Mouse (Mus musculus) cerebral cortex, adult 2 months (tissue): ENCODE results near the gene Fam227b.

Source experiments
- WGBS: fragments of 180-500 bp; shearing (Covaris S2); methylation state at CpG from one replicate; pipeline ENCODE4 v1.1.7; 2018; 5-methylcytosine and 5-hydroxymethylcytosine counted together

Fam227b gene

DNA sequence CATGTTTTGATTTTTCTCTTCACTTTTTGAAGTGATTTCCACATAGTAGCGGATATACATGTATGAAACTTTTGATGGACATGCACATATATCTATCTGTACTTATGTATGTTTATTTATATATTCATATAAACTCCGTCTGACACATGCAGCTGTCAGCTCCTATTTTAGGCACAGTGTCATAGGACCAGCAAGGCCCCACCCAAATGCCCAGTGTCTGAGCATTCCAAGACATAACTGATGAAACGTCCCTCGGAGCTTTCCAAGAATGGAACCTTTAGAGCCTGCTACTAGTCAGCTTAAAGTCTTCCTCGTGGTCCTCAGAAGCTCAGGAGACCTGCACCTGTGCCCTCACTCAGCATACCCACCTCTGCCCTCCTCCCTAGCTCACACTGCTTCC, 98.1 kb downstream of the Fam227b start:
- 75% methylated on average over 5 of the region's 5 CpGs for WGBS

DNA sequence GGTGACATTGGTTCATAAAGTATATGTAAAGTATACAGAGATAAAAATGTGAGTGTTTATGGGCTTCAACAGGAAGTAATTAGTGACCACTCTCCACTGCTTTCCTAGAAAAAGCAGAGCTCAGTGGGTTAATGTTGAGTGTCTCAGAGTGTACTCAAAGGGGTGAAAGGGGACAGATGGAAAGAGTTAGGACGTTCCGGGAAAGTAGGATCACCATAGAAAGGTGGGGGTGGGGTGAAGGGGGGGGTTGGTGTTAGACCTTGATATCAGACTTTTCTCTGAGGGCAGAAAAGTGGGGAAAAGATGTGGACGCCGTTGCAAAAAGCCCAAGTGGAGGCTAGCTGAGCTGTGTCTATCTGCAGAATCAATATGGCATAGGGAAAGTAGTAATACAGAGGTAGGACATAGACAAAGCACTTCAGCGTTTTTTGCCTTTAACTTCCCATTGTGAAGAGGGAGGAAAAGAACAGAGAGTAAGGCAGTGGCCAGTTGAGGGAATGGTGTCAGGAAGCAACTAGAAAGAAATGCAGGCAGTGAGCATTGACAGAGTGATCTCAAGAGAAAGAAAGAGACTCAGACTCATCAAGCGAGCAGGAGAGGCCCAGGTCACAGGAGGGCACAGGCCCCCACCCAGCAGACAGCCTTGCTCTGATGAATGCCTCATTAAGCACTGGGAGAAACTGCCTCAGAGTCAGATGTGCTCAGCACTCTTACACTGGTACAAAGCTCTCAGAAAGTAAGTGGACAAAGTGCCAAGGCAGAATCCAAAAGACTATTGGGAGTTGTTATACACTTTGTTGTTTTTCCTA, 98.9 kb downstream of the Fam227b start:
- 65% methylated on average over 6 of the region's 6 CpGs for WGBS

DNA sequence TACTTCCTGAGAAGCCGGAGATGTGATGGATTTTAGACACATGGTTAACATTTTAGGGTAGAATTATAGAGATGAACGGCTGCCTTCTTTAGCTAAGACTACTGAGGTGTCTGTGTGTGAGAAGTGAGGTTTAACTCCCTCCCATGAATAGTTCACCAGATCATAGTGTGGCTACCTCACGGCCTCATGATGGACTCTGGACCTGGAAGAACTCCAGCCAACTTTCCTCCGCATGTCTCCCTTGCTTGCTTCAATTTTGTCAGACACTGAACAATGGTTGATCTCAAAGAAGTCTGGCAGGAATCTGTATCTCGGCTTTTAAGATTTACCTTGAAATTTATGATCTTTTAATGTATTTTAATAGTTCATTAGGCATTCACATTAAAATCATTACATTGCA, 106.2 kb downstream of the Fam227b start:
- WGBS: 96% methylated on average over 5 of the region's 5 CpGs

DNA sequence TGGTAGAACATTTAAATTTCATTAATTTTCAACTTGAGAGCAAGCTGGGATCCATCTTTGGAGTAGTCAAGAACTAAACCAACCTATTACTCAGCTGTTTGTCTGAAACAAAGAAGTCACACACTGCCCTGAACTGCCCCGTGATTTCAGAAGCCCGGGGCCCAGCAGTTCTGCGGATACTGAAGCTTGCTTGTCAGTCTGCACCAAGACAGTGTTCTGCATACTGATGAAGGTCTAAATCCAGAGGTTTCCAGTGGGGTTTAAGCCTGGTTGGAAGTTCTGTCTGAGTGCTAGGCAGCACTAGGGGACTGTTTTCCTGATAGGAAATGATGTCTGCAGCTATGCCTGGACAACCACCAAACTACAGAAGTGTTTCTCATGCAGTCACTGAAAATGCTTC, 109.1 kb downstream of the Fam227b start:
- WGBS: 70% methylated on average over 3 of the region's 3 CpGs

DNA sequence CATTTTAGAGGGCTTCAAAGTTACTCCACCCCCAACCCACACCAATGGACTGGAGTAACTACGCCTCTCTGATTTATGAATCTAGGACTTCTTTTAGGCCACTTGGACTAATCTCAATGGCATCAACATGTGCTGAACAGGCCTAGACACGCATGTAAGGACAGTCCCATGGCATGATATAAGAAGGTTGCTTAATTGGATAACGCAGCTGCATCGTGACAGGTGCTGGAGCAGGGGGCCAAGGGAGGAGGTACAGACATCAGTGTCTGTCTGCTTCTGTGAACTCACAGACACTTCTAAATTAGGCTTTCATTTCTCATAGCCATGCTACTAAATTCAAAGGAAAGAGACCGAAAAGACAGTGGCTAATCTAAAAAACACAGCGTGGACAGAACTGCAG, 110.6 kb downstream of the Fam227b start:
- WGBS: 94% methylated on average over 6 of the region's 6 CpGs

DNA sequence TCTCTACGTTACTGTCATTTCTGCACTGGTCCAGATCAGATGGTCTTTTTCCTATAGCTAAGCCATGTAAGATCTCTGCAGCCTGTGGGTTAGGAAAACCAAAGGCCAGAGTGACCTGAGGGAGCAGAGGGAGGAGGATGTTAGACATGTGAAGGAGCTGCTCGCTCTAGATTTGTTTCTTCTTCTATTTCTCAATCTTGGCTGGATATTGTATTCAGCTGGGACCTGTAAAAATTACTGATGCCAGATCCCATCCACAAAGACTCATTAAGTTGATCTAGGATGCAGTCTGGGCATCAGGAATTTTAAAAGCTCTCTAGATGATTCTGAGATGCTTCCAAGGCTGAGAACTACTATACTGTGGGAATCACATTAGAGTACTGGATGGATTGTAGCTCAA, 111.2 kb downstream of the Fam227b start:
- 93% methylated on average over 2 of the region's 2 CpGs for WGBS

DNA sequence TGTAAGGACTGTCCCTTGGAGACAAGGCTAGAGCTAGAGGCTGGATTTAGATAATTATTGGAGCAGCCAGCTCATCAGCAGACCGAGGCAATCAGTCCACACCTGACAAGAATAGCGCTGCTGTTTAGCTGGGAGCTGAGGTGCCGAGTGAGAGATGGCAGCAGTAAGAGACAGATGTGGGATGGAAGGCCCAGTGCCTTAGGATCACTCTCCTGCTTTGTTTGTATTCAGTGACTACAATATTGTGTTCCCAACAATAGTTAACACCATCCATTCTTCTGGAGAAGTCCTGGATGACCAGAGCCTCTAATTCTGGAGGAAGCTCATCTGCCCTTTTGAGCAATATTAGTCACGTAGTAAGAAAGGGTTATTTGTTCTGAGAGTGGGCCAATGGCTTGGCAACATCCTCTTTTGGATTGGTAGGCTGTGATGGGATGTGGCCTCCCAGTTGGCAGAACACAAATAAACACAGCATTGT, 112.4 kb downstream of the Fam227b start:
- 67% methylated on average over 4 of the region's 4 CpGs for WGBS

DNA sequence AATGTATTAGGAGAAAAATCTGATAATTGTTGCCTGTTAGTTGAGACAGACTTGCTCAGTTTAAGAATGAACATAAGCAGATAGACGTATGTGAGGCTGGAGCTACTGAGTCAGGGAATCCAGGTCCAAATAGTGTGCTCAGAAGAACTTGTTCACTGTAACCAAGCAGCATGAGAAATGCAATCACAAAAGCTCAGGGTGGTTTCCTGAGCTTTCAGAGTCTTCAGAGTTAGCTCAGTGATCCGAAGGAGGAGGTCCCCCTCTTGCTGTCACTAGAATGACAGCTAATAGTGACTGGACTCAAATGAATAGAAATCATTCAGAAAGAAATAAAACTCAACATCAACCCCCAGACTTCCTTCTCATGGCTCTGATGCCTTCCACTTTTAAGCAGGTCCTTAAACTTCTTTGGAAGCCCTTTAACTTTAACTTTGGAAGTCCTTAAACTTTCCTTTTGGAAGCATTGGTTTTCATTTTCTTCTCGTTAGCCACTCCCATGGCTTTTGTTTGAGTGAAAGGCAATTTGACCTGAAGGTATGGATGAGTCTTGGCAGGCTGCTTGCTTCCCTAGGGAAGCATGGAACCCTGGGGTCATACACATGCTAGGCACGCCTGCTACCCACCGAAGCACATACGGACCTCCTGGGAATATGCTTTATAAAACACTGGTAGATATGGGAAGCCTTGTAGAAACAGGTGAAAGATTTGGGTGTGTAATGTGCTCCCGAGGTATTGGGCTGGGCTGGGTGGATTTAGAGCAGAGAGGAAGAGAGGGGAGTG, 113.4 kb downstream of the Fam227b start:
- WGBS: 81% methylated on average over 7 of the region's 7 CpGs

DNA sequence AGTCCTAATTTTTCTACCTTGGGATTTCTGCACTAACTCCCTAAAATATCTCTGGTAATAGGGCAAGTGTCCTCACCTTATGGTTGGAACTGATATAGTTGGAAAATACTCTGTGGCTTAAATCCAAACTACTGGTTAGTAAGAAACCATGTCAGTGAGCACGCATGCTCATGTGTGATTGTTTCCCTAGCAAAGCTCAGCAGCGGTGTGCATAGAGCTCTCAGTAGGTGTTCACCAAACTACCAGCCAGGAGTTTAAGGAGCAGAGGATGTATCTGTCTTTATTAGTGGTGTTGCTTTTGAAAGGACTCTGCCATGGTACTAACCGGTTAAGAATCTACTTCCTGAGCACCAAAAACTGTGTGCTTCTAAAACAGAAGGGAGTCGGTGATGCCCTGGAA, 115.7 kb downstream of the Fam227b start:
- WGBS: 84% methylated on average over 4 of the region's 4 CpGs

DNA sequence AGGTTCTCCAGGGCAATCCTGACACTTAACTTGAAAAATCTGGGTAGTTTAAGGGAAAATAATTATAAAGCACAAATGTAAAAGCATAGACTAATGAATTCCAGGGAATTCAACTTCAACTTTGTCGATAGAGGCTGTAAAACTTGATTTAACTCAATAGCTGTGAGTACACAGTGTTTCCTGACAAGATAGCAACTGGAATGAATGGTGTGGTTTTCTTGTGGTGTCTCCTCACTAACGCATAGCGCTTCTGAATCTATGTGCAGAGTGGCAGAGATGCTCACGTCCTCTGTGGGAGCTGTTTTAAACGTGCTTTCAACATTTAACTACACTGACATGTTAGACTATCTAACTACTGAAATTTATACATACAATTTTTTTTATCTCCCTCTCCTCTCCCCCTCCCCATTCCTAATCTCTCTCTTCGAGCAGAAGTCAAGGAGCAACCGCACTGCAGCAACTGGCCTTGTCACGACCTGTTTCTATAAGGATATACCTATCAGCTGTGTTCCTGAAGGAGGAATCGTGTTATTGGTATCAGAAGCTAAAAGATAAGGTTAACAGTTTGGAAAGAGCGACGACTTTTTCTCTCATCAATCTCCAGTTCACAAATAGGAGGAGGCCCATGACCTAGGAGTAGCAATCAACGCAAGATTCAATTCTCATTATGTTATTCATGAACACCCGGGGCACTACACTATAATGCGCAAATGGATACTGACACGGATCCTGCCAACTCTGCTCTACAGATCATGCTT, 116.6 kb downstream of the Fam227b start:
- 89% methylated on average over 15 of the region's 15 CpGs for WGBS

DNA sequence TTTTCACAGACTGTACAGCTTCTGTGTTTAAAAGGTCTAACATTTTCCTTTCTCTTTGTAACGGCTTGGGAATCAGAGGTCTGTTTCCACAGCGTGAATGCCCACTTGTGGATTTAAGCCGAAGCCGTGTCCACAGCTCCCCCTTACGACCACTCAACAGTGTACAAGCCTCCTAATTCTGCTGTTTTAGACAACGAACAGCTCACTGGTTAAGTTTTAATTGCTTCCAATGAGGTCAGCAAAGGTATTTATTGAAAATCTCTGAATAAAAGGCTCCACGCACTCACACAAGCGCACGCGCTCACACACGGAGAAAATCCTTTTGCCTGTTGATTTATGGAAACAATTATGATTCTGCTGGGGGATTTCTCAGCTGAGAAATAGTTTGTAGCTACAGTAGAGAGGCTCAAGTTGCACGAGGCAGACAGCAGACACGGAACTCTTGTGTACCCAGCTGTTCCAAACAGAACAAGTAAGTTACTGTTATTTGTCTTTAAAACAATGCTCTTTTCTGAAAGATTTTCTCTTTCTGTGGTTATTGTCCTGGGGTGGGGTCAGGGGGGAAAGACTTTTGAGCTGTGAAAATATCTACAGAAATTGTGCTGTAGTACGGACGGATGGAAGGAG, 117.3 kb downstream of the Fam227b start, which contains the start of gene Fgf7:
Fgf7 (plus strand) TSS at position 280 of the 627 bp plus-strand sequence.
- WGBS: 41% methylated on average over 15 of the region's 15 CpGs

DNA sequence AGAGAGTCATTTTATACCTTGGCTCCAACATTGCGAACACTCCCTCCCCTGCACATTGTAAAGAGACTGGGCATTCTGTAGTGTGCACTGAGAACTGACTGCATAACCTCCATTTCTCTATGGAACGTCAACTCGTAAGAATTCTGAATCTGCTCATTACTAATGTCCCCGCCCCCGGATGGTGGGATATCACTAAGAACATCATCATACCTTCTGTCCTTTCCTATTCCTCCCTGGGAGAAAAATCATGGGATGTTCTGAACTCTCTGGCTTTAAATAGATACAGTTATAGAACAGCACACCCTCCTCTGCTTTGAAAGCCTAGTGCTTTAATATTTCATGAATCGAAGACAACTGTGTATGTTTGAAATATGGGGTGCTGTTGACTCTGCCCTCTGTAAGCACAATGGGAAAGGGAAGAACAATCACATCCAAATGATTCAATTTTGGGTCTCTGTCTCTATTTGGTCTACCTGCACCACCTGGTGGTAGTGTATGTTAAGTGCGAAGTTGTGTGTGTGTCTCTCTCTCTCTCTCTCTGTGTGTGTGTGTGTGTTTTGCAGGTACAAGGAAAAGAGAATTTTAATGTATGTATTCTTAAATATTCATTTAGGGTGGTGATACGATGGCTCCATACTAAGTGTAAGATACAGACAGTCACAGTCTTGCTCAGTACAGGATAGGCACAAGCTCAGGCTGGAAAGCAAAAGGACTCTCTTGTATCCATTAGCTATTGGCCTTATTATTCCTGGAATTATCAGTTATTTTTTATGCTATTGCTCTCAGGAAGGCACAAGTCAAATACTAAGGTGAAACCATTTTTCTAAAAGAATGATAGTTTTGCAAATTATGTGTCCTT, 118.5 kb downstream of the Fam227b start:
- 69% methylated on average over 8 of the region's 8 CpGs for WGBS

DNA sequence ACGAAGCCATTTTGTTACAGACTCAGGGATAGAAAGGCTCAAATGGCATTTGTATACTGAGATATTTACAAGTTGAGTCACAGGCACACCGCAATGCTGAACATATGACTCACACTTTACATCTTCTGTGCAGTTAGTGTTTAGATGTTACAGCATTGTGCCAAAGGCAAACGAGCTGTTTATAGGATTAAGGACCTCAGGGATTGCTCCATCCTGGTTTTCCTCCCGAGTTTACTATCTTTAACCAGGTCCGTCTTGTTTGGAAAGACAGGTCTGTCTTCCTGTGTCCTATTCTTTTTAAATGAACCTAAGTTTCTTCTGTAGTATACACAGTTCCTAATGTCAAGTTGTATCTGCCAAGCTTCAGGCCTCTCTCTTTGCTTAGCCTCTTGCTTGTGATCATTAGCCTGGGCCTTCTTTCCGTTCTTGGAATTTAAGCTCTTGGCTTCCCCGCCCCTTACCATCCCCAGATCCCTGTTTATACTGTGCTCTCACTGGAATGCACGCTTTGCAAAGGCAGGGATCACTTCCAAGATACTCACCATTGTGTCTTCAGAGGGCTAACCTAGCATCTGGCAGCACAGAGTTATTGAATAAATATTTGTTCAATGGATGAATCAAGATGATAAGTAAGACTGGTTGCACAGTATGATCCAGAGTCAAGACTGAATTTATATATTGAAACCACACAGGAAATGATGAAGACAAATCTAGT, 120.5 kb downstream of the Fam227b start:
- WGBS: 64% methylated on average over 8 of the region's 8 CpGs

DNA sequence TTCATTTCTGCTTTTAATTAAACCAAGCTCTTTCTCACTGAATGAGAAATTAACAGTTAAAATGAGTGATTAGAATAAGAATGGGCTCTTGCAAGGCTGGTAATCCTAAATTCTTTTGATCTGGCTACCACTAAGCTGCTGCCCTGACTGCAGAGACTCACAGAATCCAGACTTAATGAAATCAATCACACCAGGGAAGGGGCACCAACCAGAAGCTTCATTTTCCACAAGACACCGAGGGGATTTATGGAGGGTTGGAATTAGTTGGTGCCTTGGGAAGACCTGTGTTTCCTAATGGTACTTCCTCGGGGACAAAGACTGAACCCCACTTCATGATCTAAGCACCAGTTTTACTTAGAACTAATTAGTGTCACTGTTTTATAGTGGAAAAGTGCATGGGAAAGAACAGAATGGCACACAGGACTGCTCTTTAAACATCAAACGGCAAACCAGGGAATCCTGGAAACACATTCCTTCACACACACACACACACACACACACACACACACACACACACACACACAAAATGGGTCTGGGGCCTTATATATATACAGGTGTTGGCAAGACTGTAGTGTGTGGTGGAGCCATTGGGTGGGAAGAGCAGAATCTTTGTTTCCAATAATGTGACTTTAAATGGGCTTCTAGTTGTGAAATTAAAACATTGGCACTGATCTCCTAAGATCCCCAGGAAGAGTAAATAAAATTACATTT, 135.9 kb downstream of the Fam227b start:
- WGBS: 63% methylated on average over 3 of the region's 3 CpGs

DNA sequence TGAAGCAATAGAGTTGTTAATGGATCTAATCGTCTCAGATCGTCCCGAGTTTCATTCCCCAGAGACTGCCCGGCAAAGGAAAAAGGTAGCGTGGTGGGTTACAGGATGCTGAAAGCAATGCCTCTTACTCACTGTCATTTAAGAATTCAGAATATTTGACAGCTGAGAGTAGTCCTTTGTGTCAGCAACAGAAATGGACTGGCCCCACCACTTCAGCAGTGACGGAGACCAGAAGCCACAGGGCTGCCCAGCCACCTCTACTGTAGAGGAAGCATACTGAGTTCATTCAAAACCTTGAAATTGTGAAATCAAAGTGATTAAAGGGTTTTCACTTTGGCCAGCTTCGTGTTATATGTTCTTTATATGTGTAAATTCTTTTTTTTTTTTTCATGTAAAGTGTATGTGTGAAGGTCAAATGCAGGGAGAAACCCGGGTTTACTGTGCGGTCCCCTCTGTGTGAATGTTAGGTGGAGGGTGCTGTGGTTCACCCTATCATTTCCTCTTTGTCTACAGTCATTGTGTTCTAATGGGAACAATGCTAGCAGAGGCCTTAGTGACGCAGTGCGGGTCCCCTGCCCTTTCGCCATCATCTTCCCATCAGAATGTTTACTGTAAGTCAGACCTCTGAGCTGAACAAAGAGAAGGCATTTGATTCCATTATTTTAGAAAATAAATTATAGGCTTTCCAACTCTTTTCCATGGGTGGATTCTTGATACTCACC, 136.7 kb downstream of the Fam227b start:
- WGBS: 78% methylated on average over 12 of the region's 12 CpGs

DNA sequence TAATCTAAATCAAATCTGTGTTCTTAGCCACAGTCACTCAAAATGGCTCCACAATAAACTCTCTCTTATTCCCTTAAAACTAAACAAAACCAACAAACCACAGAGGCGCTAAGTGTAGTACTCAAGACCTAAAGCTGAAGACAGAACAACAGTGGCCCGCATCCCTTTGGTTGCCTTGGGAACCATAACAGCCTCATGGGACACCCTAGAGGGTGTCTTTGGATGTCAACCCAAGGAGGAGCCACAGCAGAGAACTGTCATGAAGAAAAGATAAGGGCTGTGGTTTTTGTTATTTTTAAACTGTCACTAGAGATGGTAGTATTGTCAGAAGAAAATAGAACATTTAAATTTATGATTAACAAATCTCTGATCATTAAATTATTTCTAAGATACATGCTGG, 145.1 kb downstream of the Fam227b start:
- 83% methylated on average over 2 of the region's 2 CpGs for WGBS

DNA sequence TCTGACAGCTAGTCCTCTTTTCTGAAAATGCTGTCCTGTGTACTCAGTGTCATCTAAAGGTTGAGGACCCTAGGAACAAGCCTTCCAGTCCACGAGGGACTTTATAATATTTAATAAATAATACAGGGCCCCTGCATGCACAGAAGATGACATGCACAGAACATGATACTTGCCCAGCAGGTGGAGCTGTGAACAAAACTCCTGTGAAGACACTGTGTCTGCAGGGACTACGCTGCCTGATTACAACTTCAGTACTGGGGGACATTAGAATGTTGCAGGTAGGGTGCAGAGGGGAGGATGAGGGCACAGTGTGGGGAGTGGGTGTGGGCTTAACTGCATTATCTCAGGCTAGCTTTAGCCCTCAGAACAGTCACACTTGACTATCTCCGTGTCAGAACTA, 145.7 kb downstream of the Fam227b start:
- WGBS: 41% methylated on average over 3 of the region's 3 CpGs

DNA sequence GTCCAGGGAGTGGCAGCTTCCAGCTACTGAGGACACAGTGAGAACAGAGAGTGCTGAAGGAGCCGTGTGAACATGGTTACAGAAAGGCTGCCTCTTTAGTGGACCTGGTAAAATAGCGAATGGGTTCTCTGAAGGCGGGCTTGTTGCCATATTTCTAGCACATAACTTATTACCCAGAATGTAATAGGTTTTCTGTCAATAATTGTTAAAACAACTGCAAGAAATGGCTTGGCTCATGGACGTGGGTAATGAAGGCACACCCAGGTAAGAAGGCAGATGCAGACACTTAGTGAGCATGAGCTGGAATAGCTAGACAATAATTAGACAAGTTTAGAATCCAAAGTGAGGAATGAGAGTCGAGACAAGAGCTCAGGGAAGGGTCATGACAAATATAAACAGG, 149.5 kb downstream of the Fam227b start:
- WGBS: 76% methylated on average over 5 of the region's 5 CpGs
